Mouse (Mus musculus) bone marrow macrophage, adult 2 months (primary cell): ENCODE data around the gene Acvr1b.

Source experiments
- CTCF ChIP-seq: IDR thresholded peaks from 2 replicates; pipeline ENCODE4 v1.5.1; 2012; ENCODE audit warnings: low read depth, mild to moderate bottlenecking, low read length, moderate library complexity
- POLR2A ChIP-seq: IDR thresholded peaks from 2 replicates; pipeline ENCODE4 v1.6.1; 2012; ENCODE audit warnings: mild to moderate bottlenecking, low read depth, low read length, borderline replicate concordance

GRCm38 (mm10) chr15:101227971-101228370 is 54.1 kb downstream of the Acvr1b start:
- TF ChIP-seq CTCF (no peak), POLR2A (no peak)
